Mouse (Mus musculus) midbrain, embryonic 12.5 days (tissue): ENCODE data around the gene Zdhhc1. TPM values are rescaled to one million over a fixed set of nuclear protein-coding genes. Genes with fewer than 3 reads are reported as not detected.

Source experiments
- ATAC-seq: fragments of 200-750 bp; cut with Nextera tagmentation; 2 replicates; pipeline ENCODE4 v1.8.0; 2017; ENCODE audit warnings: low read depth, moderate TSS enrichment, moderate library complexity; ENCODE audit not compliant: low FRiP score
- H3K27ac ChIP-seq: fragments of 300-500 bp; sonication (generic); replicated peaks from 2 replicates; pipeline ENCODE4 v1.5.1; 2016; ENCODE audit warnings: mild to moderate bottlenecking
- H3K27me3 ChIP-seq: fragments of 300-500 bp; sonication (generic); 2 replicates; pipeline ENCODE4 v1.6.1; 2016; ENCODE audit warnings: mild to moderate bottlenecking
- H3K36me3 ChIP-seq: fragments of 300-500 bp; sonication (generic); 2 replicates; pipeline ENCODE4 v1.6.1; 2016
- H3K4me1 ChIP-seq: fragments of 300-500 bp; sonication (generic); 2 replicates; pipeline ENCODE4 v1.6.1; 2016
- H3K4me2 ChIP-seq: fragments of 300-500 bp; sonication (generic); replicated peaks from 2 replicates; pipeline ENCODE4 v1.6.1; 2016; ENCODE audit warnings: mild to moderate bottlenecking, moderate library complexity
- H3K4me3 ChIP-seq: fragments of 300-500 bp; sonication (generic); 2 replicates; pipeline ENCODE4 v1.5.1; 2016; ENCODE audit warnings: mild to moderate bottlenecking
- H3K9ac ChIP-seq: fragments of 300-500 bp; sonication (generic); replicated peaks from 2 replicates; pipeline ENCODE4 v1.6.1; 2016; ENCODE audit warnings: mild to moderate bottlenecking, moderate library complexity
- H3K9me3 ChIP-seq: fragments of 300-500 bp; sonication (generic); 2 replicates; pipeline ENCODE4 v1.6.1; 2016; ENCODE audit warnings: mild to moderate bottlenecking
- WGBS: fragments of 180-500 bp; shearing (Covaris S2); methylation state at CpG from one replicate; pipeline ENCODE4 v1.1.7; 2016; 5-methylcytosine and 5-hydroxymethylcytosine counted together
- polyA plus RNA-seq: library from polyadenylated mRNA; unstranded; fragments of >200 nt; fragmentation: Nextera tagmentation; extraction: Ambion mirVana; gene quantifications from 2 replicates; pipeline ENCODE4 v1.2.1, GENCODE M21; 2016

Gene Zdhhc1
- polyA plus RNA-seq, 1 experiment from 2014 or later = 30.9 TPM

GRCm38 (mm10) chr8:105488082-105488481 lies 8.6 kb downstream of the Zdhhc1 start:
- no peak for ATAC-seq
- H3K4me1 ChIP-seq = peaks cover 10% of the 10 kb centered on the region
- H3K9ac ChIP-seq = no peak overlapping the region
- no peak overlapping the region for H3K4me3 ChIP-seq
- H3K36me3 ChIP-seq = no peaks in the 10 kb centered on the region
- H3K4me2 ChIP-seq = no peak overlapping the region
- no peaks in the 10 kb centered on the region for H3K9me3 ChIP-seq
- no peaks in the 10 kb centered on the region for H3K27me3 ChIP-seq
- whole genome bisulfite sequencing = 69% methylated on average over 3 of the region's 3 CpGs
- H3K27ac ChIP-seq = no peak overlapping the region

DNA sequence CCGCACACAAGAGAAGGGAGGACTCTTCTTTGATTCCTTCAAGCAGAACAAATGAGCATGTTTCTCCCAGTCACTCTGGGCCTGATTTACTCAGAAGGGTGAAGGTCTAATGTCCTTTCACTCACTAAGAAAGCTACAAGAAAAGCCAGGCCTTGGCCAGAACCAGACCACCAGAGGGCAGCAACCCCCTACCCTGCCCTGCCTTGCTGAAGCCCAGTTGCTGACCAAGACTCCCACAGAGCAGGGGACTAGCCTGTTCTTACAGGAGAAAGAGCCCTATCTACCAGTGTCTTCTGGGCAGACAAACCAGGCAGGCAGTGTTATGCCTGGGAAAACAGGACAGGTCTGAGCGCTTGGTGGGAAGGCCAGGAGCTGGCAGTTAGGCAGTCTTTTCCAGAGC lies 12.3 kb downstream of the Zdhhc1 start:
- Histone ChIP-seq H3K4me2 (no peak overlapping the region), H3K4me1 (peaks cover 15% of the 10 kb centered on the region), H3K4me3 (no peak overlapping the region), H3K27ac (peak overlapping the region; percentile 12), H3K9me3 (no peaks in the 10 kb centered on the region), H3K9ac (no peak overlapping the region), H3K36me3 (0 out of 2 replicates have a peak, but pooled peaks cover 2% of the 10 kb centered on the region), H3K27me3 (no peaks in the 10 kb centered on the region)
- peak; percentile 50; the same call in 1 of the 2 replicates for ATAC-seq
- WGBS = 26% methylated on average over 2 of the region's 2 CpGs

GRCm38 (mm10) chr8:105484030-105484368 lies 12.7 kb downstream of the Zdhhc1 start:
- ATAC-seq = peak; percentile 55; the same call in 1 of the 2 replicates
- no peaks in the 10 kb centered on the region for H3K9me3 ChIP-seq
- H3K4me1 ChIP-seq = peaks cover 15% of the 10 kb centered on the region
- H3K4me3 ChIP-seq = no peak overlapping the region
- no peak overlapping the region for H3K4me2 ChIP-seq
- 18% methylated on average over 3 of the region's 3 CpGs for WGBS
- H3K36me3 ChIP-seq = 0 out of 2 replicates have a peak, but pooled peaks cover 3% of the 10 kb centered on the region
- H3K27me3 ChIP-seq = no peaks in the 10 kb centered on the region
- no peak overlapping the region for H3K9ac ChIP-seq
- H3K27ac ChIP-seq = peak overlapping the region; percentile 12

- Histone ChIP-seq H3K4me2 (no peak overlapping the region), H3K4me3 (no peak overlapping the region), H3K9ac (0 out of 2 replicates have a peak overlapping the region, but pooled peaks have one; percentile 15), H3K27ac (peak overlapping the region; percentile 12; the same call in 1 of the 2 replicates), H3K9me3 (no peaks in the 10 kb centered on the region), H3K4me1 (peaks cover 15% of the 10 kb centered on the region), H3K36me3 (0 out of 2 replicates have a peak, but pooled peaks cover 3% of the 10 kb centered on the region), H3K27me3 (no peaks in the 10 kb centered on the region)
- peak; percentile 47; the same call in 1 of the 2 replicates for ATAC-seq
- 33% methylated on average over 14 of the region's 14 CpGs for WGBS
Measured at GRCm38 (mm10) chr8:105483212-105484029, 13.3 kb downstream of the Zdhhc1 start.

GRCm38 (mm10) chr8:105482123-105482522 lies 14.6 kb downstream of the Zdhhc1 start:
- 87% methylated on average over 8 of the region's 8 CpGs for WGBS
- H3K4me3 ChIP-seq = no peak overlapping the region
- no peak overlapping the region for H3K27ac ChIP-seq
- H3K27me3 ChIP-seq = no peaks in the 10 kb centered on the region
- no peak overlapping the region for H3K9ac ChIP-seq
- no peak overlapping the region for H3K4me2 ChIP-seq
- H3K9me3 ChIP-seq = no peaks in the 10 kb centered on the region
- no peak for ATAC-seq
- peaks cover 15% of the 10 kb centered on the region for H3K4me1 ChIP-seq
- H3K36me3 ChIP-seq = 0 out of 2 replicates have a peak, but pooled peaks cover 3% of the 10 kb centered on the region

DNA sequence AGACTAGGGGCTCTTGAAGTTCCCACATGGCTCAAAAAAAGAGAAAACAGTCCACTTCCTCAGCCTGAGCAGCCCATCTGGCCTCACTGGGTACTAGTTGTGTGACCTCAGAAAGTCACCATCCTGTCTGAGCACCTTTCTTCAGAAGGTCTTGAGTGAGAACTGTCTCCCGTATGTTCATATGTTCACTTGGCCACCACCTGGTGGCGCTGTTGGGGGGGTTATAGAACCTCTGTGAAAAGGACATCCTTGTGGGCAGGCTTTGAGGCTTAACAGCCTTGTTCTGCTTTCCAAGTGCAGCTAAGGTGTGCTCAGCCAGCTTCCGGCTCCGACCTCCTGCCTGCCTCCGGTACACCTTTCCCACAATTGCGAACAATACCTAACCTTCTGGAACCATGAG lies 15.2 kb downstream of the Zdhhc1 start:
- H3K27me3 ChIP-seq = no peaks in the 10 kb centered on the region
- 67% methylated on average over 6 of the region's 6 CpGs for WGBS
- peak overlapping the region; percentile 49; the same call in 1 of the 2 replicates for H3K27ac ChIP-seq
- no peaks in the 10 kb centered on the region for H3K9me3 ChIP-seq
- 0 out of 2 replicates have a peak, but pooled peaks cover 3% of the 10 kb centered on the region for H3K36me3 ChIP-seq
- no peak for ATAC-seq
- H3K4me2 ChIP-seq = no peak overlapping the region
- H3K9ac ChIP-seq = no peak overlapping the region
- no peak overlapping the region for H3K4me3 ChIP-seq
- H3K4me1 ChIP-seq = peaks cover 15% of the 10 kb centered on the region

GRCm38 (mm10) chr8:105481013-105481412 lies 15.7 kb downstream of the Zdhhc1 start:
- peaks cover 15% of the 10 kb centered on the region for H3K4me1 ChIP-seq
- no peak overlapping the region for H3K4me2 ChIP-seq
- no peak for ATAC-seq
- 0 out of 2 replicates have a peak, but pooled peaks cover 4% of the 10 kb centered on the region for H3K27me3 ChIP-seq
- H3K27ac ChIP-seq = peak overlapping the region; percentile 49
- 38% methylated on average over 2 of the region's 2 CpGs for WGBS
- H3K9me3 ChIP-seq = no peaks in the 10 kb centered on the region
- no peak overlapping the region; the same call in 1 of the 2 replicates for H3K9ac ChIP-seq
- H3K4me3 ChIP-seq = no peak overlapping the region
- 0 out of 2 replicates have a peak, but pooled peaks cover 3% of the 10 kb centered on the region for H3K36me3 ChIP-seq

- ATAC-seq = no peak
- peaks cover 30% of the 10 kb centered on the region for H3K4me1 ChIP-seq
- H3K27me3 ChIP-seq = peaks cover 28% of the 10 kb centered on the region
- H3K27ac ChIP-seq = no peak overlapping the region
- WGBS = 84% methylated on average over 3 of the region's 3 CpGs
- 0 out of 2 replicates have a peak, but pooled peaks cover 3% of the 10 kb centered on the region for H3K36me3 ChIP-seq
- H3K4me3 ChIP-seq = no peak overlapping the region
- no peak overlapping the region for H3K4me2 ChIP-seq
- no peak overlapping the region for H3K9ac ChIP-seq
- H3K9me3 ChIP-seq = no peaks in the 10 kb centered on the region
Measured at GRCm38 (mm10) chr8:105477792-105478191, 18.9 kb downstream of the Zdhhc1 start.

DNA sequence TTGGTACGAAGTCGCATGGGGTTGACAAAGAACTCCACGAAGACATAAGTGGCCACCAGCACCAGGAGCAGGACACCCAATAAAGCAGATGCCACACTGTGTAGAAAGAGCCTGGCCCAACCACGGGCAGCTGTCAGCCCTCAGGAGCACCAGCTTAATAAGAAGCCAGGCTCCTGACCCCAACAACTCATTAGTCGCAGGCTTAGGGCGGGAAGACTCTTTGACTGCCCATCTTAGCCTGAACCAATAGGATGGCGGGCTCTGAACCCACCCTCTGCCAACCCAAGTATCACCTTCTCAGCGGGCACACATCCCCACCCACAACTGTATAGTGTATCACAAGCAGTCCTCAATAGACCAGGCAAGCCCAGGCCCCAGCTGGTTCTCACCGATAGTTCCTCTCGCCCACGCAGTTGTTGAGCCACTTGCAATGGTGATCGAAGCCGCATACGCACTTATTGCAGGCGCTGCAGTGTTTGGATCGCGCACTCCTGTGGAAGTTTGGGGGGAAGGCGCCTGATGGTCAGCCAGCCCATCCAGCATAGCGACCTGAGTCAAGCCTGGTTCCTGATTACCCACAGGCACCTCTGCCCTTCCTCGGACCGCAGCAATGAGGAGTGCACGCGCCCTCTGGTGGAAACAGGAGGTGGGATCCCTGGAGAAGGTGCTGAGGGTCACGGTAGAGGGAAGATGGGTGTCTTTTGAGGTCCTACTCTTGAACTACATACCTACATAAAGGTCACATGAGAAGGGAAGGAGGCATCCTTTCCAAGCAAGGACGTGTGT lies 19.9 kb downstream of the Zdhhc1 start:
- no peaks in the 10 kb centered on the region for H3K9me3 ChIP-seq
- peak; percentile 8; the same call in 1 of the 2 replicates for ATAC-seq
- no peak overlapping the region for H3K27ac ChIP-seq
- H3K4me1 ChIP-seq = peaks cover 36% of the 10 kb centered on the region
- 0 out of 2 replicates have a peak, but pooled peaks cover 3% of the 10 kb centered on the region for H3K36me3 ChIP-seq
- no peak overlapping the region for H3K4me3 ChIP-seq
- H3K4me2 ChIP-seq = 0 out of 2 replicates have a peak overlapping the region, but pooled peaks have one; percentile 1
- peaks cover 34% of the 10 kb centered on the region for H3K27me3 ChIP-seq
- 43% methylated on average over 25 of the region's 25 CpGs for WGBS
- H3K9ac ChIP-seq = no peak overlapping the region

GRCm38 (mm10) chr8:105476161-105476560 lies 20.5 kb downstream of the Zdhhc1 start:
- Histone ChIP-seq H3K9me3 (no peaks in the 10 kb centered on the region), H3K9ac (no peak overlapping the region), H3K4me1 (peaks cover 41% of the 10 kb centered on the region), H3K27ac (no peak overlapping the region), H3K36me3 (0 out of 2 replicates have a peak, but pooled peaks cover 3% of the 10 kb centered on the region), H3K4me2 (no peak overlapping the region), H3K27me3 (peaks cover 34% of the 10 kb centered on the region), H3K4me3 (no peak overlapping the region)
- ATAC-seq = no peak
- 94% methylated on average over 7 of the region's 7 CpGs for WGBS

DNA sequence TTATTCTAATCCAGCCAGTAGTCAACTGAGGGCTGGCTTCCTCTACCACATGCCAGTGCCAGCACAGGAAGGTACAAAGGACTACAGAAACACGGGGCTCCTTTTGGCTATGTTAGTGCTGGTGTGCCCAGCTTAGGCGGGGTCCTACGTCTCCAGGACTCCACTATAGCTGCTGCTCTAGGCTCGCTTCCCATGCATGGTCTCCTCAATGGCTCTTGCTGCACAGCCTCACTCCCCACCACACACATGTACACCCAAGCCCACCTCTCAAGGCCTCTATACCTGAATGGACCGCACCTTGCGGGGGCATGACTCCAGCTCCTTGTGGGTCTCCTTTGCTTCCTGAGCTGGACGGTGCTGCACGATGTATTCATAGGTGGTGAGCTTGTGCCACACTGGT lies 21.0 kb downstream of the Zdhhc1 start:
- Histone ChIP-seq H3K4me2 (no peak overlapping the region), H3K9ac (no peak overlapping the region), H3K36me3 (0 out of 2 replicates have a peak, but pooled peaks cover 3% of the 10 kb centered on the region), H3K4me1 (peaks cover 41% of the 10 kb centered on the region), H3K27ac (no peak overlapping the region), H3K4me3 (no peak overlapping the region), H3K27me3 (peaks cover 34% of the 10 kb centered on the region), H3K9me3 (no peaks in the 10 kb centered on the region)
- 91% methylated on average over 8 of the region's 8 CpGs for WGBS
- no peak for ATAC-seq
